Mouse (Mus musculus) activated CD4-positive, CD25-positive, alpha-beta regulatory T cell, adult 4 months (primary cell): ENCODE data around the gene Olfr802. TPM values are rescaled to one million over a fixed set of nuclear protein-coding genes. Genes with fewer than 3 reads are reported as not detected.

Experiments
- ATAC-seq: one replicate; pipeline ENCODE4 v1.8.0; 2017
- polyA plus RNA-seq, 2 experiments: library from polyadenylated mRNA; unstranded; fragments of 100-300 nt; shearing (Covaris generic); gene quantifications; one replicate each; pipeline ENCODE4 v1.2.1; 2017

Gene Olfr802
- polyA plus RNA-seq, result not detected

DNA sequence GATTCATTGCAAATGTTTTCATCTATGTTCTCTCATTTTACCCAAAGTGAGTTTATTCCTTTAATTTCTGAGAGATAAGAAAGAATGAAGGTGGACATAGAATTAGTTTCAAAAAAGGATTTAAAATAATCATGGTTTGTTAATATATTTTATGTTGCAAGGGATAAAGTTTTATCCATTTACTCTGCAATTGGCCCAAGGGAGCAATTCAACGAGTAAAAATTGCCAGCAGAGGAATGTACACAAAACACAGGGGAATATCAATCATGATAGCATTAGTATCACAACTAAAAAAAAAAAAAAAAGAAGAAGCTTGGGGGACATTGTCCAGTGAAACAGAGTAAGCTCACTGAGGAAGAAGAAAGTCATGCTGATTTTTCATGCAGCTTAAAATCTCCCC is at the start of gene Olfr802:
Gene Olfr802 (minus strand): TSS at position 101 of the 400 bp plus-strand sequence.
- no peak for ATAC-seq

DNA sequence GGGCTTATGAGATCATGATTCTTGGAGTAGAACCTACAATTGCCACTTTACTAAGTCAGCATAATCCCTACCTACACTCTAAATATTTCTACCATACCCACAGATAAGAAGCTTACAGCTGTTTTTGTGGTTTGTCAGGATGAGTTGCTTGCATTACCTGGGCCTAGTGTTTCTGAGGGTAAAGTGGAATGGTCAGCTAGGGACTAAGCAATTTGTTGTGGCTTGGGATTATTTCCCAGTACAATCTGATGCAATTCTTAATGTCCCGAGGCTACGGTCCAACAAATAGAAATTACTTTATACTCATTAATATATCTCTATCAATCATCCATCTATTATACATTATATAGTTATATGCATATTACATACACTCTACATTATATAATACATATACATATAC is 41.3 kb upstream of the Olfr802 start, which contains the start of gene Olfr805:
Gene Olfr805 (minus strand): TSS at position 101 of the 400 bp plus-strand sequence.
- no peak for ATAC-seq

DNA sequence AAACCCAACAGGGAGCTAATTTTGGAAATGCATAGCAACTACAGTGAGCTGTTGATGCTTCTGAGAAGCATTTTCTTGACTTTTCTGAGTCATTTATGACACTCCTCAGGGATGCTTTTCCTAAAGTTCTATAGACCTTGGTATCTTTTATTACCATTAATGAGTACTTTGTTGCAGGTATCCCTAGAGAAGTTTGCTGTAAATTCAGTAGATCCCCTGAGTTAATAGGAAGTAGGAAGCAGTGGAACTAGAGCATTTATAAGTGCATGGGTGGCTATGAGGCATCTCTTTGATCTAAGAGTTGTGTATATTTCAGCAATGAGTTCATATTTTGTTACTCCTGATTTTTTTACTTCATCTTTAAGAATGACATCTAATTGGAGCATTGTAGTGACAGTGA is 14.9 kb upstream of the Olfr802 start, which contains the start of gene Olfr804:
Gene Olfr804 (plus strand): TSS at position 301 of the 400 bp plus-strand sequence.
- ATAC-seq, result no peak

DNA sequence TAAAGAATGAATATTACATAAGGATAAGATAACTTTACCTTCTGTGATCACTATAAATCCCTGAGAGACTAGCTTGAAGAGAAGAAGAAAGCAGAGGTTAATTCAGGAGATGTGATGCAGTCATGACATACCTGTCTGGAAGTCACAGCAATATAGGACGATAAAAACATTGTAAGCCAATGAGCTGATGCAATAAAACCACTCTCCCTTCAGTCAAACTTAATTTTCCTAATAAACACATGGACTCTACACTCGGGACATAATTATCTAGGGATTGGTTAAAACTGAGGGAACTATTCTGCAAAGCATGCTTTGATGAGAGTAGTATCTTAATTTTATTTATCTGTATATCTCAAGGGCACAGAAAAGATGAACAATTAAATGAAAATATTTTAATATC is 6.2 kb upstream of the Olfr802 start, which contains the start of gene Olfr803:
Gene Olfr803 (minus strand): TSS at position 101 of the 400 bp plus-strand sequence.
- ATAC-seq, result no peak

DNA sequence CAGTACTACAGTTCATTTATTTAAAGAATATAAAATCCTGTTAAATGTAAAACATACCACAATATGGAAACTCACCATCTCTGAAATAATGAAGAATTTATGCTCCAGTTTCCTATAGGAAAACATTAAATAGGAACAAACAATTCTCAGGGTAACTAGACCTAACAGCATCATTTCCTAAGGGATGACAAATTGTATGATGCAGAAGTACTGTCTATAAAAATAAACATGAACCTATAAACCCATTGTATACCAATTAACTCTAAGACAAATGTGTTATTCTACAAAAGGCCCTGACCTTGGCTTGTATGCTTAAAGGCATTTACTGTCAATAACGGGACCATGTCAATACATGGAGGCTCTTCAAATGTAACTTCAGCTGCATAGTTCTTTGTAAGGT is 14.2 kb downstream of the Olfr802 start, which contains the start of gene Olfr801:
Gene Olfr801 (minus strand): TSS at position 101 of the 400 bp plus-strand sequence.
- no peak for ATAC-seq

DNA sequence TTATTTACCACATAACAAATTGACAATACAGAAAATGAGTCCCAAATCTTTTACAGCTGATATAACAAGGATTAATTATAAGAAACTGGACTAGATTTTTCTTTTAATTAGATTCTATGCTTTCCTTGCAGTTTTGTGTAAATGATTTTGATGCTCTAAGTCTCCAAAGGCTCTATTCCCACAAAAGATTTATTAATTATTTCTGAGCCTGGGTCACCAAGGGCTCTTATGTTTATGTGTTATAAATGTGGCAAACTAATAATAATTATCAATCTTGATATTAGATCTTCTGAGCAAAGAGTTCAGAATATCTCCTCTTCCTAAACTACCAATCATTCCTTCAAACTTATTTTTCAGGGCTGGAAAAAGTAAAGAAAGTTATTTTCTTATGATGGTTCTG is 30.6 kb downstream of the Olfr802 start, which contains the start of gene Olfr800:
Gene Olfr800 (plus strand): TSS at position 301 of the 400 bp plus-strand sequence.
- ATAC-seq, result no peak

DNA sequence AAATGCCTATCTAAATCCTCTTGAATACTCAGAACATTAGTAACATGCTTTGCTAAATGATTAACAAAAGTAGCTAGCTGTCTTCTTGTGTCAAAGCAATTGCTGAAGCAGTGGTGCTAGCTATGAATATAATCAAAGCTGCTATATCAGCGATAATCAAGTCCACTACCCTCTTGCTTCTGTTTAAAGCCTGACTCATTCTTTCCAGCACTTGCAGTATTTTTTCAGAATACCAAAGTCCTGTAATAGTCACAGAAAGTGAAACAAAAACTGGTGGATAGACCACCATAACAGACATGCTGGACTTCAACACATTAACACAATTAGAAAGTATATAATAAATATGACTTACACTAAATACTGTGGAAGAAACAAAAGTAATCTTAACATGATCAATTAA is 36.2 kb downstream of the Olfr802 start:
- ATAC-seq, result no peak

DNA sequence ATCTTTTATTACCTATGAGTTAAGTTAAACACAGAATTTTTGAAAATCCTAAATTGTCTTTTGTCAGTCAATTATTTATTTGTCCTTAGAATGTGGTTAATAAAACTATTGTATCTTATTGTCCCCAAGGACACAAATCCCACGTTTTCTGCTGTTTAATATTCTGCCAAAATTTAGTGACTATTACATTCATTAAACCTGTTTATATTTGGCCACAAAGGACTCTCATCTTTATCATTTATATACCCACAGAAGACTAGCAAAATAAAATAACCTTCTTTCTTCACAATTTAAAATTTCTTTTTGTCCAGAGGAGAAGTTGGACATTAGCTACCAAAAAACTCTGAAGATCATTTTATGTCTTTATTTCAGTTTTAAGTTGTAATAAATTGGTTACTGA is 50.8 kb downstream of the Olfr802 start, which contains the start of gene Olfr799:
Gene Olfr799 (plus strand): TSS at position 301 of the 400 bp plus-strand sequence.
- ATAC-seq, result no peak

DNA sequence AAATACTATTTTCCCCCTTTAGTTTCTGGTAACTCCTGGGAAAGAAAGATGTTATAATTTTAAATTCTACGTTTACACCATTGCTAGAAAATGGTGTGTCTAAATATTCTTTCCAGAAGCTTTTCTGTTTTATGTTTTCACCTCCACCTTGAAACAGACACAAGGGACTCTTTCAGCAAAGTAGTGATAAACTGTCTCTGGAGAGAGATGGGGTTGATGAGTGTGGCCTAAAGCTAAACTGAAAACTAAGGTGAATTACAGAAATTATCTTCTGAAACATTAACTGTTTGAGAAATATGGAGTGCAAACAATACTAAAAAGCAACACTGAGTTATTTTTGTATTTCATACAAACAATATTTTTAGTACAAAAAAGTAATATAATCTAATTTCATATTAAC is 60.1 kb downstream of the Olfr802 start, which contains the start of gene Olfr798:
Gene Olfr798 (minus strand): TSS at position 101 of the 400 bp plus-strand sequence.
- no peak for ATAC-seq

Other genes starting within 250 kb of the Olfr802 start
- gene Olfr787, start 226.3 kb downstream of the Olfr802 start, polyA plus RNA-seq, result under 1 TPM in 1 of 2 experiments, not detected in 1; 0.33 TPM
- gene Olfr788, start 217.2 kb downstream of the Olfr802 start, polyA plus RNA-seq, result not detected
- gene Olfr789, start 203.4 kb downstream of the Olfr802 start, polyA plus RNA-seq, result not detected
- not detected for gene Olfr790, start 189.7 kb downstream of the Olfr802 start, polyA plus RNA-seq
- not detected for gene Olfr791, start 166.4 kb downstream of the Olfr802 start, polyA plus RNA-seq
- gene Olfr792, start 149.0 kb downstream of the Olfr802 start, polyA plus RNA-seq, result not detected
- gene Olfr794, start 120.5 kb downstream of the Olfr802 start, polyA plus RNA-seq, result not detected
- gene Olfr796, start 75.6 kb downstream of the Olfr802 start, polyA plus RNA-seq, result not detected
- gene Olfr798, start 60.2 kb downstream of the Olfr802 start, polyA plus RNA-seq, result under 1 TPM in 1 of 2 experiments, not detected in 1; 0.61 TPM
- not detected for gene Olfr799, start 50.7 kb downstream of the Olfr802 start, polyA plus RNA-seq
- gene Olfr800, start 30.5 kb downstream of the Olfr802 start, polyA plus RNA-seq, result not detected
- gene Olfr801, start 14.3 kb downstream of the Olfr802 start, polyA plus RNA-seq, result not detected
- gene Olfr803, start 6.1 kb upstream of the Olfr802 start, polyA plus RNA-seq, result not detected
- not detected for gene Olfr804, start 15.0 kb upstream of the Olfr802 start, polyA plus RNA-seq
- gene Olfr805, start 41.2 kb upstream of the Olfr802 start, polyA plus RNA-seq, result under 1 TPM in 1 of 2 experiments, not detected in 1; 0.24 TPM
- gene Olfr806, start 53.8 kb upstream of the Olfr802 start, polyA plus RNA-seq, result not detected
- gene Olfr807, start 69.6 kb upstream of the Olfr802 start, polyA plus RNA-seq, result not detected
- not detected for gene Olfr808, start 77.3 kb upstream of the Olfr802 start, polyA plus RNA-seq
- not detected for gene Olfr809, start 86.5 kb upstream of the Olfr802 start, polyA plus RNA-seq
- not detected for gene Olfr810, start 106.7 kb upstream of the Olfr802 start, polyA plus RNA-seq
- not detected for gene Olfr811, start 116.2 kb upstream of the Olfr802 start, polyA plus RNA-seq
- gene Olfr812, start 157.9 kb upstream of the Olfr802 start, polyA plus RNA-seq, result not detected
- gene Olfr813, start 167.2 kb upstream of the Olfr802 start, polyA plus RNA-seq, result not detected
- gene Olfr814, start 191.7 kb upstream of the Olfr802 start, polyA plus RNA-seq, result under 1 TPM in 1 of 2 experiments, not detected in 1; 0.15 TPM
- not detected for gene Olfr815, start 217.7 kb upstream of the Olfr802 start, polyA plus RNA-seq
- gene Olfr816, start 227.4 kb upstream of the Olfr802 start, polyA plus RNA-seq, result under 1 TPM in 1 of 2 experiments, not detected in 1; 0.25 TPM